Mouse (Mus musculus): ENCODE data around the gene Pin4.

DNA sequence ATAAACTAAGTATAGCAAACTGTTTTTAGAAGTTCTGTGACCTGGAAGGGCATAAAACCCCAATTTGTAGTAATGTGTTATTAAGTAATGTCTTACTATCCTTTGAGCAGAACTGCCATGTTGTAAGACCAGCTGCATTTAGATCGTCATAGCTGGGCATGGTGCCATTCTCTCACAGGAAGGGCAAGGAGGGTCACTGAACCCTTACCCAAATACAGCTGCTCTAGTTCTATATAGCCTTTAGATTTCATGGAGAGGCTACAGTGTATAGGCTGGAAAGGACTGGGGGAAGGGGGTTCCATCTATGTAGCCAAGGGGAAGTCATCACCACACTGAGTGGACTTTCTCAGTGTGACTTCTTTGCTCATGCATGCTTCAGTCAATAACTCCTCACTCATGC is 21.9 kb downstream of the Pin4 start:
- TF ChIP-seq CTCF (IDR thresholded peaks at IDR 0.05; ENCODE audit: extremely low read depth, insufficient read depth, insufficient read length, insufficient replicate concordance) (no peak), POLR2A (IDR thresholded peaks at IDR 0.05; ENCODE audit: low read depth, low read length) (no peak)

Measured in spleen, adult 2 months (tissue).